Mouse (Mus musculus): ENCODE data around the gene Slc22a2. TPM values are rescaled to one million over a fixed set of nuclear protein-coding genes. Genes with fewer than 3 reads are reported as not detected.

Slc22a2 gene
- polyA plus RNA-seq, 1 experiment, result not detected

GRCm38 (mm10) chr17:12675646-12676045, 91.7 kb downstream of the Slc22a2 start, which contains the start of gene Slc22a1:
Gene Slc22a1, minus strand, starts transcription at chr17:12675829.
- TF ChIP-seq GATA1 (IDR thresholded peaks at IDR 0.05; ENCODE audit: borderline replicate concordance, low read length), result no peak
- TF ChIP-seq FLI1 (IDR thresholded peaks at IDR 0.05; ENCODE audit: low read length), result no peak
- no peak within 1 kb of the TSS for H3K4me3 ChIP-seq (replicated peaks)
- peaks cover 21% of the 10 kb centered on the region for H3K9me3 ChIP-seq
- H3K4me1 ChIP-seq, result no peaks in the 10 kb centered on the region
- peaks cover 17% of the 10 kb centered on the region for H3K27me3 ChIP-seq (replicated peaks)
- H3K36me3 ChIP-seq (replicated peaks; ENCODE audit: low read length), result no peaks in the 10 kb centered on the region

- peaks cover 3% of the 10 kb centered on the region; the same call in 1 of the 2 replicates for H3K4me1 ChIP-seq
- H3K9me3 ChIP-seq, result peaks cover 25% of the 10 kb centered on the region
- no peak for TF ChIP-seq GATA1 (IDR thresholded peaks at IDR 0.05; ENCODE audit: borderline replicate concordance, low read length)
- TF ChIP-seq FLI1 (IDR thresholded peaks at IDR 0.05; ENCODE audit: low read length), result no peak
- H3K4me3 ChIP-seq (replicated peaks), result no peak overlapping the region
- no peaks in the 10 kb centered on the region for H3K36me3 ChIP-seq (replicated peaks; ENCODE audit: low read length)
- H3K27me3 ChIP-seq (replicated peaks), result peaks cover 12% of the 10 kb centered on the region
Observed at GRCm38 (mm10) chr17:12677139-12677538, 93.2 kb downstream of the Slc22a2 start.

Other genes with a start within 250 kb of the Slc22a2 start
- gene Plg, start 205.5 kb upstream of the Slc22a2 start, polyA plus RNA-seq (2012; ENCODE audit: insufficient read depth, low replicate concordance), result not detected in 2 replicates
- gene Slc22a3, start 76.4 kb upstream of the Slc22a2 start, polyA plus RNA-seq (2012; ENCODE audit: insufficient read depth, low replicate concordance), result 0.66 and 1.0 TPM in 2 replicates
- not detected in 2 replicates for gene Slc22a1, start 91.7 kb downstream of the Slc22a2 start, polyA plus RNA-seq (2012; ENCODE audit: insufficient read depth, low replicate concordance)
- gene Igf2r, start 185.5 kb downstream of the Slc22a2 start, polyA plus RNA-seq (2012; ENCODE audit: insufficient read depth, low replicate concordance), result 0.42 and 1.0 TPM in 2 replicates